Mouse (Mus musculus) olfactory bulb, adult 2 months (tissue): Measurements from ENCODE around the gene Ccdc3. TPM values are rescaled to one million over a fixed set of nuclear protein-coding genes. Genes with fewer than 3 reads are reported as not detected.

Experiments used
- H3K27ac ChIP-seq: fragments of 200-500 bp; 2 replicates; pipeline ENCODE4 v1.5.1; 2012; ENCODE audit warnings: low read depth, low read length; ENCODE audit not compliant: insufficient read depth
- H3K4me1 ChIP-seq: fragments of 200-500 bp; 2 replicates; pipeline ENCODE4 v1.6.1; 2012; ENCODE audit warnings: low read length; ENCODE audit not compliant: control insufficient read depth, insufficient read depth
- H3K4me3 ChIP-seq: fragments of 200-500 bp; 2 replicates; pipeline ENCODE4 v1.5.1; 2012; ENCODE audit warnings: mild to moderate bottlenecking, low read depth, low read length, moderate library complexity; ENCODE audit not compliant: insufficient read depth
- CTCF ChIP-seq: fragments of 200-500 bp; IDR thresholded peaks from 2 replicates; pipeline ENCODE4 v1.5.1; 2012; ENCODE audit warnings: low read depth, mild to moderate bottlenecking, low read length, moderate library complexity; ENCODE audit not compliant: insufficient read depth
- POLR2A ChIP-seq: fragments of 200-500 bp; IDR thresholded peaks from 2 replicates; pipeline ENCODE4 v1.6.1; 2012; ENCODE audit warnings: mild to moderate bottlenecking, low read depth, low read length, moderate library complexity; ENCODE audit not compliant: insufficient read depth
- WGBS: fragments of 180-500 bp; shearing (Covaris S2); methylation state at CpG from one replicate; pipeline ENCODE4 v1.1.7; 2018; 5-methylcytosine and 5-hydroxymethylcytosine counted together
- polyA plus RNA-seq: library from polyadenylated mRNA; stranded (reverse); fragments of >200 nt; gene quantifications from 2 replicates; pipeline ENCODE4 v1.2.4, GENCODE M21; 2012; ENCODE audit warnings: low replicate concordance; ENCODE audit not compliant: missing spikeins, insufficient read depth, insufficient read length

The Ccdc3 gene
- polyA plus RNA-seq, 1 experiment: not detected

DNA sequence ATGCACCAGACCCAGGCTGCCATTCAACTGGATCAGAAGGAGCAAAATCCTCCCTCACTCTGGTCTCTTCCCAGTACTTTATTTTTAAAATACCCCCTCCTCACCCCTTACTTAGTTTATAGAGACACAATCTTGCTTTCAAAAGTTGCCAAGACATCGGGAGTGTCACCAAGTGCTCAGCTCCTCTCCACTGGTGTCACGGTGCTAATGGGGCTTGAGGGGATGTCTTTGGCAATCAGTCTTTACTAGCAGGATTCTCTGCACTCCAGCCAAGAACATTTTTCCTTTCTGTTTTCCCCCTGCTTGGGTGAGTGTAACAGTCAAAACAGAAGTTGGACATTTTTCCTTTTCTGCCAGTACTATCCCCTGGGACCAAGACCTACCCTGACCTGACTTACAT is 10.3 kb downstream of the Ccdc3 start:
- Histone ChIP-seq H3K4me1 (no peaks in the 10 kb centered on the region), H3K27ac (no peak overlapping the region), H3K4me3 (no peak overlapping the region)
- WGBS: 60% methylated on average over 2 of the region's 2 CpGs
- TF ChIP-seq CTCF (no peak), POLR2A (no peak)

DNA sequence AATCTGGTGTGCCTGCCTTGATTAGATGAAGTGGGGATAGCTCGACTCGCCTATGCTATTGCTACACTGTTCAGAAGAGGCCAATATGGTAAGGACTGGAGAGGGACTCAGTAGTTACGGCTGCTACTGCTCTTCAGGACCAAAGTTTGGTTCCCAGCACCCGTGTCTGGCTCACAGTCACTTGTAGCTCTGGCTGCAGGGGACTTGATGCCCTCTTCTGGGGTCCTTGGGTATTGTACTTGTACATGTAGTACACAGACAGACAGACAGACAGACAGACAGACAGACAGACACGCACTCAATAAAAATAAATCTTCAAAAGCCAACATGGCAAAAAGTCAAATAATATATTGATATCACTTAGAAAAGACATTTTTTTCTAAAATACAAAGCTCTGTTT is 17.1 kb downstream of the Ccdc3 start:
- H3K27ac ChIP-seq: no peak overlapping the region
- WGBS: 97% methylated on average over 5 of the region's 5 CpGs
- H3K4me1 ChIP-seq: peaks cover 2% of the 10 kb centered on the region; the same call in 1 of the 2 replicates
- TF ChIP-seq POLR2A: no peak
- no peak for TF ChIP-seq CTCF
- no peak overlapping the region for H3K4me3 ChIP-seq

DNA sequence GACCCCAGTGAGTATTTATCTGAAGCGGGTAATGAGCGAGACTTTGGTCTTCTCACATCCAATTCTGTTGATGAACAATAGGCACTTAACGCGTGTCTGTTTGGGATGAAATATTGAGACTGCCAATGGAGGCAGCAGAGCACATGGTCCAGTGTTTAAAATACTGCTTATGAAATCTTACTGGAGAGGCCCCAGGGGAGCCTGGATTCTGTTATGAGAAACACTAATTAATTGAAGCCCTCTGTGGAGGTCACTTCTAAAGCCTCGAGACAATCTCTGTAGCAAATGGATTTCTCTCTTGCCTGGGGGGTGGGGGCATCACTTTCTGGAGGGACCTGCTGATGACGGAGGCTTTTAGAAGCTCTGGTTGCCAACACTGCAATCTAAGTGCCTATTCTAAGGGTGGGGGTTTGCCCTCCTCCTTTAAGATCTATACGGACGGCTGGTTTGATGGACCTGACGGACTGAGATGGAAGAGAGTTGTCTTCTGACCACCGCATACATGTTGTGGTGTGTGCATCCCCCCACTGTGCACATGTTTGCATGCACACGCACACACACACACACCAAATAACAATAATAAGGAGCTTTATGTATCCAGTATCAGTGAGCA is 22.8 kb downstream of the Ccdc3 start:
- no peak overlapping the region for H3K27ac ChIP-seq
- peaks cover 2% of the 10 kb centered on the region; the same call in 1 of the 2 replicates for H3K4me1 ChIP-seq
- WGBS: 93% methylated on average over 11 of the region's 11 CpGs
- no peak overlapping the region for H3K4me3 ChIP-seq
- TF ChIP-seq POLR2A: no peak
- no peak for TF ChIP-seq CTCF

DNA sequence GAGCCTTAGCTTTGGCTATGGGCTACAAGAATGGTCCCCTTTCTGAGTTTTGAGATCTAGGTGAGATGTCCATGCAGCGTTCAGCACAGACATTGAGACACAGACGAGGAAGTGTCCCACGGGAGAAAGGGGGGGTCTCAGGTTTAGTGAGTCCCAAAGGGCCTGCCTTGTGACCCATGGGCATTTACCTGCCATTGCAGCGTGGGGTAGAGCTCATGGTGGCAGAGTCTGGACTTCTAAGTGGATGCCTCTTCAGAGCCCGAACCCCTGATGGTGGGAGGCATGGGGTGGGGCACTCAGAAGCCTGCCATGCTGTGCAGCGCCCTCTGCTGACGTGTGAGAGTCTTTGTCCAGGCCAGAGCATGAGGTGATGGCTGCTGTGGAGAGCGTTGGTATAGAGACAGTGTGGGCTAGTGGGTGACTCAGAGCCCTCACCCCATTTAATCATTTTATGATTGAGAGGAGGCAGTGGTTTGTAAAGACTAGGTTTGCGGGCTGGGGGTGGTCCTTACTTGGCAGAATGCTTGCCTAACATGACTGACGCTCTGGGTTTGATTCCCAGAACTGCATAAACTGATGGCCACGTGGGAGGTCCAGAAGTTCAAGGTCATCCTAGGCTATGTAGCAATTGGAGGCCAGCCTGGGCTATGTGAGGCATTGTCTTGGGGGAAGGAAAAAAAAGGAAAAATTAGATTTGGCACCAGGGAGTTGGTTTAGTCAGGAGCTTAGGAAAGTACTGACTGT is 23.6 kb downstream of the Ccdc3 start:
- 73% methylated on average over 11 of the region's 11 CpGs for WGBS
- peaks cover 2% of the 10 kb centered on the region; the same call in 1 of the 2 replicates for H3K4me1 ChIP-seq

DNA sequence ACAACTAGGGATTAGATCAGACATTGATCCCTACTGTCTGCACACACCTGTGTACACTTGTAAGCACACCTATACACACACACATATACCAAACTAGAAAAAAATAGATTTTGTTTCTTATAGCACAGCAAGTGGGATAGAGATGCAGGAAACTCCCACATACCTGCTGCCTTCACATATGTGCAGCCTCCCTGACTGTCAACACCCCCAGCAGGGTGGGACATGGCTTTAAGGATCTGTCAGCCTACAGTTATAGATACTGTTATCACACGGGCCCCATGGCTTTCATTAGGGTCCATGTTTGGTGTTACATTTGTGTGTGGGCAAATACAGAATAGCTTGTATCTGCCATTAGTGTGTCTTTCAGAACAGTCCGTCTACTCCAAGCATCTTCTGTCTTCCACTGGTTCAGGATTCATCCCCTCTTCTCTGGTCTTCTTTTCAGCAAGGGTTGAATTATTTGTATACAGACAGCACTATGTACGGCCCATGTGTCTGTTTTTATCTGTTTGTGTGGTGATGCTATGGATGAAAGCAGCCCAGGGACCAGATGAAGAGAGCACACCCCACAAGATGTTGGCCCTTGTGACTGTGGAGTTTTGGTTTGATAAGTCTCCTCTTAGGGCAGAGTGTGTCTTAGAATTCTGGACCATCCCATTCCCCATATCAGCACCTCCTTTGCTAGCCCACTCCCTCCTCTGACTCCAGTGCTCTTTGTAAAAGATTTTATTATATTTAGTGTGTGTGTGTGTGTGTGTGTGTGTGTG is 24.5 kb downstream of the Ccdc3 start:
- WGBS: 79% methylated on average over 3 of the region's 3 CpGs
- H3K4me3 ChIP-seq: no peak overlapping the region

More for the DNA sequence above, 23.6 kb downstream of the Ccdc3 start:
- TF ChIP-seq POLR2A (no peak), CTCF (no peak)
- Histone ChIP-seq H3K27ac (no peak overlapping the region), H3K4me3 (no peak overlapping the region)

DNA sequence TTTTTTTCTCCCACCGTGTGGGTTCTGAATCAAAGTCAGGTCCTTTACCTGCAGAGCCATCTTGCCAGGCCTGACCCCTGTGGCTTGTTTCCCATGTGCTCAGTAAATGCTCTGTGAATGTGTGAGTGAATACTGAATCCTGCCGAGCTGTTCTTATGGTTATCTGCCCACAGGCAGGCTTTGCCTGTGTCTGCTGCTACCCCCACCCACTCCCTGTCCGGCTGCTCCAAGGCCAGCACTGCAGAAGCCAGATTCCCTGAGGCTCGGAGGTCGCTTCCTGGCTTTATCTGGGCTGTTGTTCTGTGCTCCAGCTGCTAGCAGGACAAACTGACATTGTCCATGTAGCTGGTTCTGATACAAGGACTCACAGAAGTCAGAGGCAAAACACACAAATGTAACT is 25.2 kb downstream of the Ccdc3 start:
- no peak overlapping the region for H3K4me3 ChIP-seq
- TF ChIP-seq CTCF (no peak), POLR2A (no peak)
- 67% methylated on average over 5 of the region's 5 CpGs for WGBS
- no peaks in the 10 kb centered on the region; the same call in 1 of the 2 replicates for H3K4me1 ChIP-seq
- no peak overlapping the region for H3K27ac ChIP-seq

More for the DNA sequence above, 24.5 kb downstream of the Ccdc3 start:
- peaks cover 2% of the 10 kb centered on the region; the same call in 1 of the 2 replicates for H3K4me1 ChIP-seq
- no peak for TF ChIP-seq POLR2A
- no peak for TF ChIP-seq CTCF
- H3K27ac ChIP-seq: no peak overlapping the region

DNA sequence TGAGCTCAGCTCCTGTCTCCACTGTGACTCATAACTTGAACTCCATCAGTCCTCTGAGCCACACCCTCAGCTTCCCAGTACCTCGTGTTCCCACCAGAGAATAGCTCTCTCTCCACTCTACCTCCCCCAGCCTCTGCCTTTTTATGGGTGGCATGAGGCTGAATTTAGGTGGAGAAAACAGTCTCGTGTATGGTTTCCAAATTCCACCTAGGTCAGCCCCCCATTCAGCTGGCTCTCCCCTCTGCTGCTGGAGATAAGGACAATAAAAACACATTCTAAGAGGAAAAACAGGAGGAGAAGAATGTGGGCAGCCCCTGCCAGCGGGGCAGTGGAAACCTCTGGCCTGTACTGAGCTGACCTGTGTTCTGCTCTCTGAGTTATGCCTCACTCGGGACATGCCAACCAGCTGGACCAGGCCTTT is 28.4 kb downstream of the Ccdc3 start:
- no peak overlapping the region for H3K4me3 ChIP-seq
- H3K27ac ChIP-seq: no peak overlapping the region
- TF ChIP-seq CTCF (no peak), POLR2A (no peak)
- 61% methylated on average over 4 of the region's 4 CpGs for WGBS
- H3K4me1 ChIP-seq: peaks cover 2% of the 10 kb centered on the region; the same call in 1 of the 2 replicates

DNA sequence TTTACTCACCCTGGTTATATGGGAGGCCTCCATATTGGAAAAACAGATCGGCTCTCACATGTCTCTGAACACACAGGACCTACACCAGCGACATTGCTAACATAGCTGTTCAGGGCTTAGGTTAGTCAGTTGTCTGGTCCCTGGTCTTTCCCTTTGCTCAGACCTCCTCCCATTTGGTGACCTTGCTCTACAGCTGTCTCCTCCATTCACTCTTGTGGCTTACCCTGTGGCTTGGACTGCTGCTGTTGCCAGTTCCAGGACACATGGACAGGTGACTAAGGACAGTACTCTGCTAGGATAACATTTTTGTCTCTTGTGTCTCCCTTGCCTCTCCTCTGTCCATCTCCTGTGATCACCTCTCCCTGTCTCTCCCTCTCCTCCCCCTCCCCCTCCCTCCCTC is 29.2 kb downstream of the Ccdc3 start:
- no peak overlapping the region for H3K27ac ChIP-seq
- TF ChIP-seq POLR2A: no peak
- no peak for TF ChIP-seq CTCF
- 96% methylated on average over 2 of the region's 2 CpGs for WGBS
- peaks cover 2% of the 10 kb centered on the region; the same call in 1 of the 2 replicates for H3K4me1 ChIP-seq
- no peak overlapping the region for H3K4me3 ChIP-seq

DNA sequence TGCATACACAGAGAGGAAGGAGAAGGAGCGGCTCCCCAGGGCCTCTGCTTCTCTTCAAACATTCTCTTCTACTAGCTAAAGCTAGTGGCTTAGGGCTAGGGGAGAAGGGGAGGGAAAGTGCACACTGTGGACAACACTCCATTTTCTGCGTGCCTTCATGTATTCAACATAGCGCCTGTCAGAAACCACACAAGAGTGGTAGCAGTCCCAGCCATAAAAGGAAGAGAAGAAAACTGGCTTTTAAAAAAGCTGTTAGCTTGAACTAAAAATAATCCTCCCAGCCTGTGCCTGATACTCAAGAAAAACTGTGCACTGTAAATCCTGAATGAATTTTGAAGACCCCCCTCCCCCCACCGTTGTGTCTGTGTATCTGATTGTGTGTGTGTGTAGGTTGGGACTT is 33.2 kb downstream of the Ccdc3 start:
- H3K27ac ChIP-seq: no peak overlapping the region
- H3K4me3 ChIP-seq: no peak overlapping the region
- WGBS: 60% methylated on average over 4 of the region's 4 CpGs
- no peak for TF ChIP-seq CTCF
- no peak for TF ChIP-seq POLR2A
- peaks cover 2% of the 10 kb centered on the region; the same call in 1 of the 2 replicates for H3K4me1 ChIP-seq
